Mouse (Mus musculus): ENCODE data around the gene Glipr1l1. TPM values are rescaled to one million over a fixed set of nuclear protein-coding genes. Genes with fewer than 3 reads are reported as not detected.
"Not testable (repeated sequence)": the region's sequence is repeated elsewhere in the genome, so short reads cannot be mapped to it uniquely, and the experiment has no call there.

Gene Glipr1l1
- polyA plus RNA-seq (2015; fragmentation: Nextera tagmentation; extraction: Ambion mirVana), result 0.26 TPM in 1 of 2 replicates, not detected in the other

DNA sequence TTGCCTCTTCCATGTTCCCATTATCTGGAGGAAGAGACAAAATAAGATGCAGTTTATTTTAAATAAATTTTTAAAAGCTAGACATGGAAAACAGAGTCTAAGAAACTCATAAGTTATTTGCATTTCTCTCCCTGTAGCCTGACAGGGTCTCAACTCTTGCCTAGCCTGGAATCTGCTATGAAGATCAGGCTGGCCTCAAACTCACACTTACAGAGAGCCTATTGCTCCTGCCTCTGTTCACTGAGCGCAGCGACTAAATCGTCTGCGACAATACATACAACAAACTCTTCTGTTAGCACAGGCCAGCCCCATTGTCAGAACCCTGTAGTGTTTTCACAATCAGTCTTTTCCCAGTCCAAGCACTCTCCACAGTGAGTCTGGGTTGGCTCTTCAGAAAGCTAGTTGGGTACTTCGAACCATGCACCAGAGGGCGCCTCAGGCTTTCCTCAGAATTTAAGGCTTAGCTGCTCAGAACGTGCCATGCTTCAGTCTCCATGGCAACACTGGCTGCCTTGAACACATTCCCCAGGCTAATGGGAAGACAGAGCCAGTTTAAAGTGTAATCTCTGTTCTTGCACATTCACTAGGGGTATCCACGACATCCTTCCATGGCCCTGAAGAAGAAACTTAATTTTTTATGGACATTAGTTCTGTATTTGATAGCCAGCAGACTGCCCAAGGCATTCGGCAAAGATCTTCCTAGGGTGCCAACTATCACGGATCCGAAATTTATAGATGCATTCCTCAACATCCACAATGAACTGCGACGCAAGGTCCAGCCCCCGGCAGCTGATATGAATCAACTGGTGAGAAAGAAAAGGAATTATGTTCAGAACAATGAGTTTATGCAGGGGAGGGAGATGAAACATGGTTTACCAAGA lies at the start of gene Glipr1l1:
Glipr1l1 (plus strand) TSS at position 488 of the 881 bp plus-strand sequence.
- H3K27me3 ChIP-seq, result no peaks in the 10 kb centered on the region
- 31% methylated on average over 14 of the region's 14 CpGs for WGBS
- H3K4me3 ChIP-seq, result no peak within 1 kb of the TSS
- no peak within 1 kb of the TSS for H3K27ac ChIP-seq
- ATAC-seq (ENCODE audit: low FRiP score), result peak; percentile 97
- 0 out of 2 replicates have a peak, but pooled peaks cover 3% of the 10 kb centered on the region for H3K4me1 ChIP-seq (replicated peaks)
- no peaks in the 10 kb centered on the region for H3K36me3 ChIP-seq
- H3K4me2 ChIP-seq, result 0 out of 2 replicates have a peak within 1 kb of the TSS, but pooled peaks have one; percentile 21
- no peak within 1 kb of the TSS for H3K9ac ChIP-seq
- no peaks in the 10 kb centered on the region for H3K9me3 ChIP-seq

DNA sequence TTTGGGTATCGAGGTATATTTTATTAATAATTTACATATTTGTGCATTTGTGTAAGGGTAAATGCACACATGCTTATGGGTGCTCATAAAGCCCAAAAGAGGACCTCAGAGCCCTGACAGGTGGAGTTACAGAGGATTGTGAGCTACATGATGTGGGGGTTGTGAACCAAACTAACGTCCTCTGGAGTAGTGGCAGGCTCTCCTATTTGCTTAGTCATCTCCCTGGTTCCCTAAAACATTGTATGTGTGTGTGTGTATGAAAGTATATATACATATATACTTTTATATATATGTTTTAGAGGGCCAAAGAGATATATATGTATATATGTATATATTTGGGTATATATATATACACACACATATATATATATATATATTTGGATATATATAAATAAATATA lies 36.4 kb upstream of the Glipr1l1 start:
- Histone ChIP-seq H3K27ac (no peak overlapping the region), H3K4me2 (no peak overlapping the region), H3K27me3 (no peaks in the 10 kb centered on the region), H3K9ac (no peak overlapping the region), H3K4me3 (no peak overlapping the region), H3K4me1 (replicated peaks) (no peaks in the 10 kb centered on the region), H3K36me3 (no peaks in the 10 kb centered on the region), H3K9me3 (no peaks in the 10 kb centered on the region)
- 84% methylated on average over 2 of the region's 2 CpGs for WGBS
- ATAC-seq (ENCODE audit: low FRiP score), result no peak

DNA sequence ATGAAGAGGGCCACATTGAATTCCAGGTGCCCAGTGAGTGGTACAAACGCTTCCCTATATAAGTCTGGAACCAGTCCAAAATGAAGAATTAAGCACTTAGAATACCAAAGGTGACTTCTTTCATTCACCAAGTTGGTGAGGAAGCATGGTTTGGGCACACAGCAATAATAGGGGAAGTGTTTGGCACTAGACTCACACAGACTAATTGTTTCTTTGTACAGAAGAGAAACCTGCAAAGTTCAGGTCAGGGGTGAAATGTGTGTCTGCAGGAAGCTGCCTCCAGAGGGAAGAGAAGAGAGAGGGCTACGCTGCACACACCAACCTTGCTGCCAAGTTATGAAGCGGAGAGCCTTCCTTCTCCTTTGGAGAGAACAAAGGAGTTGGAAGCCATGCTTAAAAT lies 31.3 kb upstream of the Glipr1l1 start:
- H3K4me2 ChIP-seq; H3K36me3 ChIP-seq; H3K27me3 ChIP-seq; H3K27ac ChIP-seq; ATAC-seq (ENCODE audit: low FRiP score); H3K4me1 ChIP-seq (replicated peaks); H3K9ac ChIP-seq; H3K9me3 ChIP-seq; H3K4me3 ChIP-seq: not testable (repeated sequence)
- 72% methylated on average over 3 of the region's 3 CpGs for WGBS

DNA sequence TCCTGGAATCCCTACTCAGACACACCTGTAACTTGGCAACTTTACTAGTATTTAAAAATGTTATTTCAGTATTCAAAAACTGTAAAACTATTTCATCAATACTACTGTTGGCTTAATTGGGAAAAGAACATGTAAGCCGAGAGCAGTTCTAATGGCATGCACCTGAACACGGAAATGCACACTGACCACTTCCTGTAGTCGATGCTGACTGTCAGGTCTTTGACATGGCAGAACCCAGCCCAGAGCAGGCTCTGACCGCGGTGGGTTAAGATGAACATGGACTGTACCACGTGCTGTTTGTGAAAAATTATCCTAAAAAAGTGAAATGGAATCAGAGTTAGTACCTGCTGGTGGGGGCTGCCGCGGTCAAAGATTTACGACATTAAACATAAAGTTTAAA lies 16.5 kb upstream of the Glipr1l1 start:
- H3K4me3 ChIP-seq; H3K9ac ChIP-seq; H3K27me3 ChIP-seq; H3K27ac ChIP-seq; H3K4me2 ChIP-seq; H3K9me3 ChIP-seq; ATAC-seq (ENCODE audit: low FRiP score); H3K36me3 ChIP-seq; H3K4me1 ChIP-seq (replicated peaks): not testable (repeated sequence)
- WGBS, result 83% methylated on average over 9 of the region's 9 CpGs

DNA sequence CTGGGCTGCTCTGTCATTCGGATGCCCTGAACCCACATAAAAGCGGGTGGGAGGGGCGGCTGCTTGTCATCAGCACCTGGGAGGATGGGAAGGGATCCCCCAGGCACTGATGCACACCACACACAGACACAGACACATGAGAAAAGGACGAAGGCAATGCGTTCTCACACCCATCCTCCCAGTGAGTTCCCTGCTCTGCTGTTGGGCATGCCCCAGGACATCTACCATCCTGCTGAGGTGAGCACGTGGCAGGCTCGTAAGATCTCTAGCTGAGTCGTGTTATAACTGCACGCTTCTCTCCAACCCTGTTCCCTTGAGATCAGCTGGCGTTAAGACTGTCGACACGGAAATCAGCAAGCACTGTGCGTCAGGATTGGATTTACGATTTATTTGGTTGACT lies 15.7 kb upstream of the Glipr1l1 start:
- not testable (repeated sequence) for H3K27me3 ChIP-seq; H3K4me3 ChIP-seq; H3K9me3 ChIP-seq; H3K27ac ChIP-seq; H3K4me1 ChIP-seq (replicated peaks); ATAC-seq (ENCODE audit: low FRiP score); H3K36me3 ChIP-seq
- 0 out of 2 replicates have a peak overlapping the region, but pooled peaks have one; percentile 8 for H3K9ac ChIP-seq
- WGBS, result 50% methylated on average over 14 of the region's 14 CpGs
- peak overlapping the region; percentile 33 for H3K4me2 ChIP-seq

DNA sequence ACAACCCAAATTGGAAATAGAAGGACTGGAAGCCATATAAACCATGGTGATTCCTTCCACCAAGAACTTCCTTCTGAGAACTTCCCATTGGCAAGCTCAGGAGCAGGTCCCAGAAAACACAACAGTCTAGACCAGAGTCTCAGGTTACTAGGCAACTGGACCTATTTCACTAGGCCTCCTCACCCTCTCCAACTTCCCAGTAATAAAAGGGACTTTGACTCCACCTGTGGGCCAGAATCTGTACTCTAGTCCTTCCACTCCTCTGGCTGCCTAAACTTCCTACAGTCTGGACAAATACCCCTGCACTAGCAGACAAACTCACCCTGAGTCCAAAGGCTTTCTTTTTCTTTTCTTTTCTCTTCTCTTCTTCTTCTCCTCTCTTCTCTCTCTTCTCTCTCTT lies 8.8 kb upstream of the Glipr1l1 start:
- Histone ChIP-seq H3K36me3 (no peaks in the 10 kb centered on the region), H3K4me1 (replicated peaks) (no peaks in the 10 kb centered on the region), H3K9ac (no peak overlapping the region), H3K27ac (no peak overlapping the region), H3K4me3 (no peak overlapping the region), H3K4me2 (no peak overlapping the region), H3K27me3 (no peaks in the 10 kb centered on the region), H3K9me3 (no peaks in the 10 kb centered on the region)
- ATAC-seq (ENCODE audit: low FRiP score), result no peak

DNA sequence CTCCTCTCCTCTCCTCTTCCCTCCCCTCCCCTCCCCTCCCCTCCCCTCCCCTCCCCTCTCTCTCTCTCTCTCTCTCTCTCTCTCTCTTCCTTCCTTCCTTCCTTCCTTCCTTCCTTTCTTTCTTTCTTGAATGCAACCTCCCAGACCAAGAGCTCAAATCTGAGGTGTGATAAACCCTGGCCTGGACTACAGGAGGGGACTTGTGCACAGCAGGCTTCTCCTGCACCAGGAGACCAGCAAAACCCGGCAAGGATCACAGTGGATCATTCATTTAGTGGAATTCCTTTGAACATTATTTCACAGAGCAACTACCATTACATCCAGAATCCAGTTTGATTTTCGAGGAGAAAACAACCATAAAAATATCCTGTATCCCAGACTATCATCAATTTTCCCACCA lies 8.0 kb upstream of the Glipr1l1 start:
- 84% methylated on average over 2 of the region's 2 CpGs for WGBS
- H3K36me3 ChIP-seq, result not testable (repeated sequence)

DNA sequence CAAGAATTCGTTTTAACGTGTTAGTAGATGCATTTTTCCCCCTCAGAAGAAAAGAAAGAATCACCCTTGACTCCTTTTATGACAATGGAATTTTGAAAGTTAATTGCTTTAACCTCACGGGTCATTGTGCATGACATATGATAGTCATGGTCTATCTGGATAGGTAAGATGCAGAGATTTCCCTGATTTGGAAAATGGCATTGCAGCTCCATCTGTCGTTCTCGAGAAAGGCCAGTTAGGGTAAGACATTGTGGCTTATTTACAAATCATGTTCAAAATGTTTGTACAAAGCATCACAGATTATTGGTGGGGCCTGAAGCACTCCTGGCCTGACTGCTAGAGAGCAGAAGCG lies 570 bp downstream of the Glipr1l1 start:
- not testable (repeated sequence) for H3K9me3 ChIP-seq; H3K27me3 ChIP-seq; H3K4me2 ChIP-seq; H3K27ac ChIP-seq; H3K4me3 ChIP-seq; H3K4me1 ChIP-seq (replicated peaks); H3K36me3 ChIP-seq; H3K9ac ChIP-seq
- WGBS, result 71% methylated on average over 6 of the region's 6 CpGs
- ATAC-seq (ENCODE audit: low FRiP score), result 0 out of 2 replicates have a peak, but pooled peaks have one; percentile 7

More for the DNA sequence above, 8.0 kb upstream of the Glipr1l1 start:
- not testable (repeated sequence) for H3K9ac ChIP-seq; H3K9me3 ChIP-seq; H3K27me3 ChIP-seq; H3K4me1 ChIP-seq (replicated peaks); H3K4me3 ChIP-seq; H3K4me2 ChIP-seq; ATAC-seq (ENCODE audit: low FRiP score); H3K27ac ChIP-seq

DNA sequence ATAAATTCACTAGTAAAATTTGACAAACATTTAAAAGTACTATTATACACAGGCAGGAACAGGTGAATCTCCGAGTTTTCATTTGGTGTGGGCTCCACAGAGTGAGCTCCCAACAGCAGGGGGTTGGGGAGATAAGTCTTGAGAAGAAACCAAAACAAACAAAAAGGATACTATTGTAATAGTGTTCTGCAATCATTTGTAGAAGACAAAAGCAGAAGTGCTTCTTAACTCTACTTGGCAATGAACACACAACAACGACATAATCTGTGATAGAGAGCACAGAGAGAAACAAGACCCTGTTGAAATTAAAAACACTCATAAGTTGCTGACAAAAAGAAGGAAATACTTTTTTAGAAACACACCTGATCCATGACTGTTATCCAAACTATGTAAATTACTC lies 20.1 kb downstream of the Glipr1l1 start:
- no peak overlapping the region for H3K4me3 ChIP-seq
- no peak overlapping the region for H3K9ac ChIP-seq
- no peaks in the 10 kb centered on the region for H3K4me1 ChIP-seq (replicated peaks)
- no peaks in the 10 kb centered on the region for H3K27me3 ChIP-seq
- H3K9me3 ChIP-seq, result no peaks in the 10 kb centered on the region
- WGBS, result 60% methylated on average over 2 of the region's 2 CpGs
- ATAC-seq (ENCODE audit: low FRiP score), result no peak
- H3K4me2 ChIP-seq, result no peak overlapping the region
- H3K27ac ChIP-seq, result no peak overlapping the region
- no peaks in the 10 kb centered on the region for H3K36me3 ChIP-seq

DNA sequence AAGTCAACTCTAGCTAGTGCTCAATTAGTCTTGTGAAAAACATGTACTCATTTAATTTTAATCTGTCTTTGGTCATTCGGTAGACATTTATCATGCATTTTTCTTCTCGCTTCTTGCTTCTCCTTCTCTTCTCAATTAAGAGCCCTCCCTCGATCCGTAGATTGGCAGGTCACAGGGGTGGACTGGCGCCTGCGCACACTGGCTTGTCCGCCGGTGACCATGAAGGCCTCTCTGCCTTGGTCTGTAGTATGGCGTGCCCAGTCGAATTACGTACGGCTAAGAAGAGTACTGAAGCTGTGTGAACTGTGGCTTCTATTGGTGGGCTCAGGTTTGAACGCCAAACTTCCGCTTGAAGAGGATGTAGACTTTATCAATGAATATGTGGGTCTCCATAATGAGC lies 23.2 kb downstream of the Glipr1l1 start, which contains the start of gene Glipr1l2:
Glipr1l2 (plus strand) TSS at position 198 of the 400 bp plus-strand sequence.
- Histone ChIP-seq H3K36me3 (no peaks in the 10 kb centered on the region), H3K9me3 (no peaks in the 10 kb centered on the region), H3K4me2 (no peak within 1 kb of the TSS), H3K4me1 (replicated peaks) (no peaks in the 10 kb centered on the region), H3K27me3 (no peaks in the 10 kb centered on the region), H3K9ac (no peak within 1 kb of the TSS), H3K27ac (no peak within 1 kb of the TSS), H3K4me3 (no peak within 1 kb of the TSS)
- 95% methylated on average over 14 of the region's 14 CpGs for WGBS
- ATAC-seq (ENCODE audit: low FRiP score), result no peak

DNA sequence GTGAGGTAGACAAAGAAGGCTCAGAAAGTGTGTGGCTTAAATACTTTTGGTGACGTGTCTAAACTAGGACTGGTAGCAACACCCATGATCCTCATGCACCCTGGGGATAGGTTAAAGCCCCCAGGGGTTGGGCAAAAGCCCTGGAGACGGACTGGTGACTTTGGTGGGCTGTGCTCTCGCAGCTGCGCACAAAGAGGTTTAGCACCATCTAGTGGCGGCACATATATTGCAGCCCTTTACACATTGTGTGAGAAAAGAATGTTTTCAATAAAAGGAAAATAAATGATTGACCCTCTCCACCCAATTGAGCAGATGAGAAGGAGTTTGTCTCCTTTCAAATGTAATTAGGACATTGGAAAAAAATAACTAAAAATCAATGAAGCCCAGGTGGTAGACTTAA lies 45.8 kb downstream of the Glipr1l1 start:
- 7% methylated on average over 5 of the region's 5 CpGs for WGBS
- not testable (repeated sequence) for H3K27ac ChIP-seq; ATAC-seq (ENCODE audit: low FRiP score); H3K4me1 ChIP-seq (replicated peaks); H3K4me2 ChIP-seq; H3K27me3 ChIP-seq; H3K4me3 ChIP-seq; H3K9ac ChIP-seq; H3K36me3 ChIP-seq
- H3K9me3 ChIP-seq, result peaks cover 16% of the 10 kb centered on the region

DNA sequence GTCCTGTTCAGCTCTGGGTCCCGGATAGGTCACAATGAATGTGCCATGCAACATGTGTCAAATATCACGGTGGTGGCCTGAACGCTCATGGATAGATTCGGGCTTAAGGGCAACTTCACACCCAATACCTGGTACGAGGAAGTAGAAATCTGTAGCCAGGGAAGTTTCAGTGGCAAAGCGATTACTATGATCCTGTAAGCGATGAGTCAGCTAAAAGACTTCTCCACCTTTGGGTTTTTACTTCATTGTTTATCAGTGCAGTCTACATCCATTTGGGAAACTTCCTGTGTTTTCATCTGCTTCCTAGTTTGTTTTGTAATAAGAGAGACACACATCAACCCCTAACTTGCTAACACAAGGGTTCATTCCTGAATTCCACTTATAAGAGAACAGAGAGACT lies 50.4 kb downstream of the Glipr1l1 start:
- no peak overlapping the region for H3K4me3 ChIP-seq
- no peaks in the 10 kb centered on the region for H3K27me3 ChIP-seq
- no peak overlapping the region for H3K27ac ChIP-seq
- 94% methylated on average over 7 of the region's 7 CpGs for WGBS
- no peaks in the 10 kb centered on the region for H3K9me3 ChIP-seq
- no peak for ATAC-seq (ENCODE audit: low FRiP score)
- H3K4me2 ChIP-seq, result no peak overlapping the region
- no peak overlapping the region for H3K9ac ChIP-seq
- H3K4me1 ChIP-seq (replicated peaks), result no peaks in the 10 kb centered on the region
- H3K36me3 ChIP-seq, result no peaks in the 10 kb centered on the region

DNA sequence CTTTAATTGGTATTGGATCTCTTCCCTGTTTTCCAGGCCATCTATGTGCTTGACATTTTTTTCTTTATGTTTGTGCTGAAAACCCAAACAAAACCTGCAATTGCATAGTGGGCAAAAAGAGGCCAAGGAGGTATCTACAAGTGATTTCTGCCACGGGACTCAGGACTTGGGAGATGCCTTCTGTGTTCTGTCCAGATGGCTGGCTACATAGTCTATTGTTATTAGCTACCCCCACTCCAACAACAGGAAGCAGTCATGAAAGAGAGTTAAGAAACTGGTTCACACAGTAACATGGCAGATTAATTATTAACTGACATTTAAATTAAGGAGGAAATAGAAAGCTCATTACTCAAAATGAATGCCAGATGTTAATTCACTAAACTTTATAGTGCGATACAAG lies 65.1 kb downstream of the Glipr1l1 start:
- not testable (repeated sequence) for H3K36me3 ChIP-seq; H3K27me3 ChIP-seq; H3K9me3 ChIP-seq; H3K4me2 ChIP-seq; H3K27ac ChIP-seq; ATAC-seq (ENCODE audit: low FRiP score); H3K4me1 ChIP-seq (replicated peaks); H3K9ac ChIP-seq; H3K4me3 ChIP-seq
- 51% methylated on average over 2 of the region's 2 CpGs for WGBS
